Mouse (Mus musculus) embryo, embryonic 11.5 days (tissue): Measurements from ENCODE around the gene Gm20683.
"Not testable (repeated sequence)": the region's sequence is repeated elsewhere in the genome, so short reads cannot be mapped to it uniquely, and the experiment has no call there.

Source experiments
- DNase-seq: peaks from one replicate; pipeline ENCODE4 v3.0.0-alpha.2; 2012; ENCODE audit warnings: low read depth, low spot score

Gm20683 gene

GRCm38 (mm10) chr17:25874148-25874720, 32.7 kb upstream of the Gm20683 start:
- no peak for DNase-seq

GRCm38 (mm10) chr17:25873405-25874147, 32.0 kb upstream of the Gm20683 start:
- no peak for DNase-seq

- no peak for DNase-seq
These were observed 31.1 kb upstream of the Gm20683 start for GRCm38 (mm10) chr17:25872676-25873075.

GRCm38 (mm10) chr17:25871566-25871965, 30.0 kb upstream of the Gm20683 start:
- not testable (repeated sequence) for DNase-seq

GRCm38 (mm10) chr17:25869954-25870353, 28.4 kb upstream of the Gm20683 start:
- no peak for DNase-seq

- DNase-seq, result no peak
These were observed 27.9 kb upstream of the Gm20683 start for GRCm38 (mm10) chr17:25869498-25869897.

GRCm38 (mm10) chr17:25868601-25869191, 27.1 kb upstream of the Gm20683 start, which contains the start of gene Mcrip2:
Mcrip2 (minus strand) TSS chr17:25868764.
- peak; percentile 68 for DNase-seq

- no peak for DNase-seq
These were observed 26.5 kb upstream of the Gm20683 start for GRCm38 (mm10) chr17:25867836-25868600.

- no peak for DNase-seq
These were observed 25.9 kb upstream of the Gm20683 start for GRCm38 (mm10) chr17:25867509-25867835.

GRCm38 (mm10) chr17:25866172-25866571, 24.6 kb upstream of the Gm20683 start:
- no peak for DNase-seq

- no peak for DNase-seq
These were observed 23.7 kb upstream of the Gm20683 start for GRCm38 (mm10) chr17:25865288-25865687.

- no peak for DNase-seq
These were observed 22.7 kb upstream of the Gm20683 start for GRCm38 (mm10) chr17:25864311-25864710.

- no peak for DNase-seq
These were observed 22.1 kb upstream of the Gm20683 start for GRCm38 (mm10) chr17:25863681-25864080.

GRCm38 (mm10) chr17:25861704-25862612, 20.4 kb upstream of the Gm20683 start:
- DNase-seq, result no peak

- peak; percentile 90 for DNase-seq
These were observed 19.5 kb upstream of the Gm20683 start, which contains the start of gene Wdr90 for GRCm38 (mm10) chr17:25860832-25861703. Wdr90 (minus strand) TSS chr17:25861501.

- DNase-seq, result no peak
These were observed 18.7 kb upstream of the Gm20683 start for GRCm38 (mm10) chr17:25860229-25860628.

GRCm38 (mm10) chr17:25844396-25844901, 2.9 kb upstream of the Gm20683 start, which contains the start of gene Rhot2:
Rhot2 (minus strand) TSS chr17:25844851.
- DNase-seq, result peak; percentile 84

- no peak for DNase-seq
These were observed 2.3 kb upstream of the Gm20683 start for GRCm38 (mm10) chr17:25843636-25844395.

GRCm38 (mm10) chr17:25843122-25843521, 1.6 kb upstream of the Gm20683 start:
- no peak for DNase-seq
